In genomic region chr12:99992362-99992862, GRCm38 (mm10) we compare ENCODE assay signal across 22 mouse cellular contexts. TPM values are rescaled to one million over a fixed set of nuclear protein-coding genes. Genes with fewer than 3 reads are reported as not detected.
A peak's percentile ranks its signal among the peaks of the same experiment; 100 is the strongest.
DNase-seq lines count a peak whose midpoint lies in the region; TF ChIP-seq lines count a peak whose summit lies in the region.
"Had no signal": no experiment of that assay in that cellular context is flagged by ENCODE, and none has a peak within 500 bp of the region (broad histone marks: within the 10 kb centered on the region; RNA-seq: fewer than 3 reads in every experiment).

No protein-coding gene starts in this region.

- no peak for TF ChIP-seq EP300 in heart, adult 2 months (IDR thresholded peaks at IDR 0.05; ENCODE audit: insufficient read depth, low read depth, low read length)

- H3K27me3 ChIP-seq in heart, adult 2 months (ENCODE audit: control insufficient read depth, insufficient read depth, low read length) = no peaks in the 10 kb centered on the region
- H3K27me3 ChIP-seq in splenic B cell, adult 2 months (ENCODE audit: control insufficient read depth, insufficient read depth, low read length, poor library complexity, severe bottlenecking) = no peaks in the 10 kb centered on the region
- H3K27me3 ChIP-seq: embryonic facial prominence, embryonic 12.5 days; forebrain, embryonic 13.5 days; forebrain, embryonic 15.5 days had no signal

- H3K4me1 ChIP-seq in heart, adult 2 months (ENCODE audit: control insufficient read depth, insufficient read depth, low read length) = no peaks in the 10 kb centered on the region
- H3K4me1 ChIP-seq: embryonic facial prominence, embryonic 10.5 days; embryonic facial prominence, embryonic 12.5 days; forebrain, embryonic 13.5 days; forebrain, embryonic 15.5 days had no signal

- 84% methylated on average over 11 of the region's 11 CpGs for WGBS in heart, adult 2 months

- H3K9ac ChIP-seq in heart, adult 2 months (ENCODE audit: low read depth, low read length) = no peak overlapping the region
- H3K9ac ChIP-seq: embryonic facial prominence, embryonic 12.5 days; forebrain, embryonic 13.5 days; forebrain, embryonic 15.5 days; forebrain, postnatal 0 days had no signal

- intact Hi-C loops in heart, adult 2 months (cut with DNase I) = no loop called here

- no peak for TF ChIP-seq CTCF in heart, adult 2 months (IDR thresholded peaks at IDR 0.05)
- no peak for TF ChIP-seq CTCF in layer of hippocampus, adult 2 months (conservative IDR thresholded peaks at IDR 0.05)

- no peak overlapping the region for H3K27ac ChIP-seq in heart, adult 2 months
- peak overlapping the region; percentile 78 for H3K27ac ChIP-seq in layer of hippocampus, adult 2 months
- H3K27ac ChIP-seq: embryonic facial prominence, embryonic 10.5 days; embryonic facial prominence, embryonic 12.5 days; forebrain, embryonic 13.5 days; forebrain, embryonic 15.5 days had no signal

- peak; percentile 68 for DNase-seq in heart, adult 11 months
- no peak for DNase-seq in heart, adult 2 months
- DNase-seq in layer of hippocampus, adult 2 months (ENCODE audit: low spot score in 2 of 2) = no peak
- DNase-seq in layer of hippocampus, adult 8-10 months (ENCODE audit: low spot score in 2 of 2) = no peak
- DNase-seq in splenic B cell, adult 2 months (ENCODE audit: low read depth, low spot score) = peak; percentile 28
- no peak for DNase-seq in gastrocnemius, adult 8-10 months (ENCODE audit: low spot score in 2 of 2)
- DNase-seq: adrenal gland, adult 2 months; adrenal gland, postnatal 10 days; adrenal gland, postnatal 25 days; B cell, adult 2 months; cerebellum, adult 11-12 months; cerebellum, adult 2 months; cerebellum, adult 9-10 months; cerebellum, postnatal 10 days; cerebellum, postnatal 25 days; forebrain, postnatal 0 days had no signal

- H3K4me3 ChIP-seq in heart, adult 2 months = no peak overlapping the region
- no peak overlapping the region for H3K4me3 ChIP-seq in layer of hippocampus, adult 2 months
- H3K4me3 ChIP-seq: embryonic facial prominence, embryonic 10.5 days; embryonic facial prominence, embryonic 12.5 days; forebrain, embryonic 13.5 days; forebrain, embryonic 15.5 days had no signal

- H3K79me2 ChIP-seq in heart, adult 2 months (replicated peaks; ENCODE audit: control insufficient read depth, insufficient read depth, low read length) = no peaks in the 10 kb centered on the region

- TF ChIP-seq POLR2A in heart, adult 2 months (IDR thresholded peaks at IDR 0.05; ENCODE audit: insufficient read depth, low read depth, low read length) = no peak

- H3K36me3 ChIP-seq in heart, adult 2 months (ENCODE audit: control insufficient read depth, insufficient read depth, low read length) = no peaks in the 10 kb centered on the region
- no peaks in the 10 kb centered on the region for H3K36me3 ChIP-seq in splenic B cell, adult 2 months (ENCODE audit: control insufficient read depth, insufficient read depth, low read length, poor library complexity, severe bottlenecking)
- H3K36me3 ChIP-seq: embryonic facial prominence, embryonic 10.5 days; embryonic facial prominence, embryonic 12.5 days; forebrain, embryonic 15.5 days had no signal

RNA-seq across cellular contexts. Expression of gene Kcnk13, which starts 28.1 kb away (rescaled TPM):
- total RNA-seq in heart, adult 2 months (2021) = under 1 TPM; 0.31 to 0.39 TPM
- polyA plus RNA-seq in heart, adult 2 months (2012; rRNA removed) = 0.35 TPM in 2 replicates
- total RNA-seq in layer of hippocampus, adult 2 months (2021) = 1 to 10 TPM; 6.2 to 6.9 TPM
- total RNA-seq in layer of hippocampus, adult 8-10 months (2022) = 10 to 100 TPM in 1 of 4 experiments, 1 to 10 TPM in 3; 8.7 to 10.1 (median 8.9) TPM
- under 1 TPM in 3 of 4 experiments, not detected in 1; 0.10 to 0.20 (median 0.12) TPM for total RNA-seq in gastrocnemius, adult 8-10 months (2022)
- total RNA-seq: MEL had no signal
- polyA plus RNA-seq: CD4-positive, CD25-positive, alpha-beta regulatory T cell, adult 4 months had no signal

Comparison
In these comparisons a context has a peak if more than half of its experiments do, and no peak if none do; other contexts are left out.
1. DNase-seq: peak in heart, adult 11 months (single experiment) and splenic B cell, adult 2 months (single experiment); none in heart, adult 2 months (0 of 2), layer of hippocampus, adult 2 months (0 of 2), layer of hippocampus, adult 8-10 months (0 of 2) and gastrocnemius, adult 8-10 months (0 of 2).
2. RNA of gene Kcnk13, which starts 28.1 kb away (total RNA-seq): 8.7 to 10.1 TPM in layer of hippocampus, adult 8-10 months and 6.2 to 6.9 TPM in layer of hippocampus, adult 2 months; 0.31 to 0.39 TPM in heart, adult 2 months and 0.10 to 0.20 TPM in gastrocnemius, adult 8-10 months; every median in the first group is over 4 times any median in the second.